Mouse (Mus musculus) urinary bladder, postnatal 25 days (tissue): ENCODE data around the gene Crlf1.
"Not testable (repeated sequence)": the region's sequence is repeated elsewhere in the genome, so short reads cannot be mapped to it uniquely, and the experiment has no call there.

Experiments used
- DNase-seq: peaks from one replicate; pipeline ENCODE4 v3.0.0; 2022; ENCODE audit warnings: low spot score

The Crlf1 gene

DNA sequence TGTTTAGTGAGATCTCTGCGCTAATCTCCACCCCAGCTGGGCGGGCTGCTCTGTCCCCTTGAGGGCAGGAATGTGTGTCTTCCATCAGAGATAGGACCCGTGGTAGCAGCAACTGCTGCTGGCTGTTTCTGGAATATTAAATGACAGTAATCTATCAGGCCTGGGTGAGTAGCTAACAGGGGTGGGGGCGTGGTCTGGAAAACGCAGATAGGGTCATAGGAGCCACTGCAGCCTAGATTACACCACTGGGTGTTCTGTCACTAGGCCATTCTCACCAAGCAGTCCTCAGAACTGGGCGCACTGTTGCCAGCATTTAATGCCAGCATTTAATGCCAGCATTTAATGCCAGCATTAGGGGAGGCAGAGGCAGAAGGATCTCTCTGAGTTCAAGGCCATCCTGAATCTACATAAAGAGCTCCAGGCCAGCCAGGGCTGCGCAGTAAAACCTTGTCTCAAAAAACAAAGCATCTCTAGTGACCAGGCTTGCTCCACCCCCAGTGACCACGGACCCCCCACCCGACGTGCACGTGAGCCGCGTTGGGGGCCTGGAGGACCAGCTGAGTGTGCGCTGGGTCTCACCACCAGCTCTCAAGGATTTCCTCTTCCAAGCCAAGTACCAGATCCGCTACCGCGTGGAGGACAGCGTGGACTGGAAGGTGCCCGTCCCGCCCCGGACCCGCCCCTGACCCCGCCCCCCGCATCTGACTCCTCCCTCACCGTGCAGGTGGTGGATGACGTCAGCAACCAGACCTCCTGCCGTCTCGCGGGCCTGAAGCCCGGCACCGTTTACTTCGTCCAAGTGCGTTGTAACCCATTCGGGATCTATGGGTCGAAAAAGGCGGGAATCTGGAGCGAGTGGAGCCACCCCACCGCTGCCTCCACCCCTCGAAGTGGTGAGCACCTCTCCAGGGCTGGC, 7.7 kb downstream of the Crlf1 start:
- DNase-seq = no peak

DNA sequence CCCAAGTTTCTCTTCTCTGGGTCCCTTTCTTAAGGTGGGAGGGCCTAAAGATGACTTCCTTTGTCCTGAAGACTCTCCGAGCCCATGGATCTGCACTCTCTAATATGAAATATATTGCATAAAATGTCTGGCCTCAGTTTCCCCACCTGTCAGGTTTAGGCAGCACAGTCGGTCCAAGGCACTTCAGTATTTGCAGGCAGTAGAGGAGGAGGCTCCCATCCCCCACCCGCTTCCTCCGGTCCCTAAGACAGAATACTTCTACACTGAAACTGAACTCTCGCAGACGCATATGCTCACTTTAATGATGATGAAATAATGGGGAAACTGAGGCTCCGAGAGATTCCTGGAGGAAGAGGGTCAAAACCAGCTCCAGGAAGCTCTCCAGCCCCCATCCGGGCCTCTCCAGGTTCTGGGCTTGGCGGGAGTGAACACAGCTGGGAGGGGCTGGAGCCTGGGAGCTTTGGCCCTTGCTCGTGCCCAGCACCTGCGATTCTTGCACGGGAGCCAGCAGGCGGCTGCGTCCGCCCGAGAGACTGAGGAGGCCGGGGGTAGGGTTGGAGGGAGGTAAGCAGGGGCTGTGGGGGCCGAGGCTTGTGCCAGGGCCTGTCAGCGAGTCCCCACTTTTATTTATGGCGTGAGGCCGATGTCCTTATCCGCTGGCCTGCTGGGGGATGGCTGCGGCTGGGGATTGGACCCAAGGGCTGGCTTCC, 9.0 kb downstream of the Crlf1 start:
- no peak for DNase-seq

DNA sequence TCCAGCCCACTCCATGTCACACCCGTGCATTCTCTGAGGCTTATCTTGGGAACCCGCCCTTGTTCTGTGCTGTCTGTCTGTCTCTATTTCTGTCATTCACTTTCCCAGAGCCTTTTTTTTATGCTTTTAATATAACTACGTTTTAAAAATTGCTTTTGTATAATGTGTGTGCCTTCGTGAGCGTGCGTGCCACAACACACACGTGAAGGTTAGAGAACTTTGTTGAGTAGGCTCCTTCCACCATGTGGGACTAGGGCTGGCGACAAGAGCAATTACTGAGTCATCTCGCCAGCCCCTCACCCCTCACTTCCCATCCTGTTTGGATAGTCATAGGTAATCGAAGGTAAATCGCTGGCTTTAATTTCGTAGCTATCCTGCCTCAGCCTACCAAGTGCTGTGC, 9.6 kb downstream of the Crlf1 start:
- DNase-seq = no peak

DNA sequence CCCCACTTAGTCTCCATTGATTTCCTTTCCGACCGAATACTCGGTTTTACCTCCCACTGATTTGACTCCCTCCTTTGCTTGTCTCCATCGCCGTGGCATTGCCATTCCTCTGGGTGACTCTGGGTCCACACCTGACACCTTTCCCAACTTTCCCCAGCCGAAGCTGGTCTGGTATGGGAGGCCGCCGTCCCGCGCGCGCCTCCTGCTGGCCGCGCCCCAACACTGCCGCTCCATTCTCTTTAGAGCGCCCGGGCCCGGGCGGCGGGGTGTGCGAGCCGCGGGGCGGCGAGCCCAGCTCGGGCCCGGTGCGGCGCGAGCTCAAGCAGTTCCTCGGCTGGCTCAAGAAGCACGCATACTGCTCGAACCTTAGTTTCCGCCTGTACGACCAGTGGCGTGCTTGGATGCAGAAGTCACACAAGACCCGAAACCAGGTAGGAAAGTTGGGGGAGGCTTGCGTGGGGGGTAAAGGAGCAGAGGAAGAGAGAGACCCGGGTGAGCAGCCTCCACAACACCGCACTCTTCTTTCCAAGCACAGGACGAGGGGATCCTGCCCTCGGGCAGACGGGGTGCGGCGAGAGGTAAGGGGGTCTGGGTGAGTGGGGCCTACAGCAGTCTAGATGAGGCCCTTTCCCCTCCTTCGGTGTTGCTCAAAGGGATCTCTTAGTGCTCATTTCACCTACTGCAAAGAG, 10.2 kb downstream of the Crlf1 start:
- peak; percentile 65 for DNase-seq

DNA sequence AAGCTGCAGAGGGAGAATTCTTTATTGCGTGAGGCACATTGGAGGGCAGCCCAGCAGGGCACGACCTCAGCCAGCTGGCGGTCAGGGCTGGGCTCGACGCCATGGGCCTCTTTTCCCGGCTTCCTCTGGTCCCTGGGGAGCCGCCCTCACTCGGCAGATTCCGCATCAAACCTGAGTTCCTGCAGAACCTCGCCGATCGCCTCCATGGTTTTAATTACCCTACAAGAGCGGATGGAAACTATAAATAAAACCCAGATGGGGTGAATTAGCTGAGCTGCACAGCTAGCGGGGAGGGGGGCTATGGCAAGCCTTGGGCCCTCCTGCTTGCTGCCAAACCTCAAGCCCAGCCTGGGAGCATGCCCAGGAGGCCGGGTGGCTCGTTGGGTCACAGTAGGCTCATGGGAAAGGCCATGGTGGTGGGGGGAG, 11.3 kb downstream of the Crlf1 start:
- no peak for DNase-seq

DNA sequence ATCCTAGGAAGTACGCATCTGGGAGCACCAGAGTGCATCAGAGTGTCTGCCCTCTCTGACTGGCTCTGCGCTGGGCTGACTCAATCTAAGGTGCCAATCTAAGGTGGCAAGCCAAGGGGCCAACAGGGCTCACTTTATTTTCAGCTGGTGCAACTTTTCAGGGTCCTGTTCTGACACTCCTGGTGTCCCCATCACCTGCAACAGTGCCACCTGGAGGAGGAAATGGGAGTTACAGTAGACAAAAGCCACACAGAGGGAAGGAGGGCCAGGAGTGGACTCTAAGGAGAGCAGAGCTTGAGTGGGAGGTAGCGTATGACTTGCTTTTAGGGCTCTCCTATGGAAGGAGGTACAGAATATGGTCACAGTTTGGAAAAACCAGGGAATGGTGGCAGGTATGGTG, 11.9 kb downstream of the Crlf1 start:
- DNase-seq = peak; percentile 80

DNA sequence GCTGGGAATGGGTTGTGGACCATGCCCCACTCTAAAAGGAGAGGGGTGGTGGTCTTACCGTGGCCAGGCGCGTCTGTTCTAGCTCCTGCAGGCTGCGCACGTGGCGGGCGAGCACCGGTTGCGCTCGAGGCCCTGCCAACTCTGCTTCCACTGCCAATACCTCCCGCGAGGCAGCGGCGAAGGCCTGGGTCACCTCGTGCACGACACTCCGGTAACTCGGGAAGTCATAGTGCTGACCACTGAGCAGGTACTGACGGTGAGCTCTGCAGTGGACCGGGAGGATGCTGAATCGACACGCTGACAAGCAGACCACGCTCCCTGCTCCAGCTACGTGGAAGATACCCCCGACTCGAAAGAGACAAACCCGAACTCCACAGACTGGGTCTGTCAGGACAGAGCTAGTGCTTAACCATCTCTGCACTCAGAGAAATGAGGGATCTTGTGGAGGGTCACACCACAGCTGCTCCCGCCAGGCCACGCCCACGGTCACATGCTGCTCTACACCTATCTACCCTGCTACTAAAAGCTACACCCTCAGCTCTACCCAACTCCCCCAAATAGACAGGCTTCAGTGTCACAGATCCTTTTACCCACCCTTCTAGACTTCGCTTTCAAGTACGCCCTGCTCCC, 12.9 kb downstream of the Crlf1 start:
- DNase-seq = no peak

DNA sequence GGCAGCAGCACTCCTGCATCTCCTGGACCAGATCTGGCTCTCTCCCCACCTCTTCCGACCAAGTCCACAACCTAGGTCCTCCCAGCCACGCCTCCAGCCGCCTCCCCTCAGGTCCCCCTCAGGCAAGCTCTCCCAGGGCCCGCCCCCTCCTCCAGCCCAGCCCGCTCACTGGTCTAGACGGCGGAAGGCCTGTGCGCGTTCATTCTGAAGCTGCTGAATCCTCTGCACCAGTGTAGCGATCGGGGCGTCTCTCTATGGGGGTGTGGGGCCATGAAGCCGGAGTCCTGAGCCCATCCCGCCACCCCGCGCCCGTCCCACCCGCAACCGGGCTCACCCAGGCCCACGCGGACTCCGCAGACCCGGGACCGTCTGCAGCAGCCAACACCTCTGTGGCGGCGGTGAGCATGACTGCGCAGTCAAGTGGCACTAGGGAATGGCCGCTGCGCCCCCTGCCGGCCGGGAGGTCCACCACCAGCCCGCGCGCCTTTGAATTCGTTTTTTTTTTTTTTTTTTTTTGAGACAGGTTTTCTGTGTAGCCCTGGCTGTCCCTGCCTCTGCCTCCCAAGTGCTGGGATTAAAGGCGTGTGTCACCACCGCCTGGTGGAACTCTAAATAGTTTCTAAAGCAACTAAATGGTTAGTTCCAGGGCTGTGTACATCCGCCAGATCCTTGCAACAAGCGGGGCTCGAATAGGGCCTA, 13.5 kb downstream of the Crlf1 start, which contains the start of gene Rex1bd:
Gene Rex1bd (minus strand): TSS at position 425 of the 699 bp plus-strand sequence.
- DNase-seq = peak; percentile 91

DNA sequence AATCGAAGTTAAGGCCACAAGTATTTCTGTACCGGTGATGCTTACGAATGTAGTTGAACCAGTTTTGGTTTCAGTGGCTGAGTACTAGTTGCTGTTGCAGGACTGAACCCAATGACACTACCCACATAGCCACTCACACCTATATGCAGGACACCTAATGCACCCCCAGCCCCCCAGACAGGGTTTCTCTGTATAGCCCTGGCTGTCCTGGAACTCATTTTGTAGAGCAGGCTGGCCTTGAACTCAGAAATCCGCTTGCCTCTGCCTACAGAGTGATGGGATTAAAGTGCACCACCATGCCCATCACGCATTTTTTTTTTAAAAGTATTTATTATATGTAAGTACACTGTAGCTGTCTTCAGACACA, 14.1 kb downstream of the Crlf1 start:
- DNase-seq = no peak

DNA sequence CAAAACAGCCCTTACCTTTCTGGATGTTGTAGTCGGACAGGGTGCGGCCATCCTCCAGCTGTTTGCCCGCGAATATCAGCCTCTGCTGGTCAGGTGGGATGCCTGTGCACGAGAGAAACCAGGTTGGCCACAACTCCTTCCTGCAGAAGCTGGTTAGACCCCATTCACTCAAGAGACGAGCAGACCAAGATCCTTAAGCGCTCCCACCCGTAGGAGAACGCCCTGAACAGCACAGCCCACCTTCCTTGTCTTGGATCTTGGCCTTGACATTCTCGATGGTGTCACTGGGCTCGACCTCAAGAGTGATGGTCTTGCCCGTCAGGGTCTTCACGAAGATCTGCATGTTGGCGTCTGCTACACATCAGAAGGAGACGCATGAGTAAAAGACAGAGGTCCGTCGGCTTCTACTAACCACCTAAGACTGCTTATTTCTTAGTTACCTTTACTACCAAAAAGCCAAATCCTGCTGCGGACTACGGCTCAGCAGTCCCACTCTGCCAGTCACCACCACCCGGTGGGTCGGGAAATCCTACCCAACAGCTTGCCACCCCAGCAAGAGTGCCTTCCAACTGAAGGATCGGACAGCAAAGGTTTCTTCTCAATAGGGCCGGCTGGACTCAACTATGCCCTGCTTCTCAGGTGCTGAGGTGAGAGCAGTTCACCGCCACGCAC, 16.5 kb downstream of the Crlf1 start:
- no peak for DNase-seq

DNA sequence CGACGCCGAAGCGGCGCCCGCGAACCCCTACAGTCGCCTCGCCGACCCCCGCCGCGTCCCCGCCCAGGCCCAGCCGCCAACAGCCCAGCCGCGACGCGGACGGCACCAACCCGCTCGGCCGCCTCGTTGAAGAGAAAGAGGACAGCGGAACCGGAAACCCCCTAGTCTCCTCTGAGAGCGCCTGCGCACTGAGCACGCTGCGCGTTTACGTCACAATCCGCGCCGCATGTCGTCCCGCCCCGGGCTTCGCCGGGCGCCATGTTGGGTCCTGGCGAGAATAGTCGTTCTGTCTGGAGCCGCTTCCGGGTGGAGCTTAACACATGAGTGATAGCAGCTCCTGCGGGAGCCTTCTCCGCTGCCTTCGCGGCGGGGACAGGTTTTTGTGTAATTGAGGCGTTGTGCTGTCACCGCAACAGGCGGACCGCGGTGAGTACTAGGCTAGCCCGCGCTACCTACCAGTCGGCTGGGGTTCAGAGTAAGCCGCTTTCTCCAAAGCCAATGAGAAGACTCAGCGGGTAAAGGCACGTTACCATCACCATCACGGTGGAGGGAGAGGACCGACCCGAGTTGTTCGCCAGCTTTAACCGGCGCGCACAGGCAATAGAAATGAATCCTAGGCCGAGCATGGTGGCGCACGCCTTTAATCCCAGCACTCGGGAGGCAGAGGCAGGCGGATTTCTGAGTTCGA, 17.4 kb downstream of the Crlf1 start, which contains the start of gene Uba52:
Gene Uba52 (minus strand): TSS at position 574 of the 688 bp plus-strand sequence.
- DNase-seq = peak; percentile 94

DNA sequence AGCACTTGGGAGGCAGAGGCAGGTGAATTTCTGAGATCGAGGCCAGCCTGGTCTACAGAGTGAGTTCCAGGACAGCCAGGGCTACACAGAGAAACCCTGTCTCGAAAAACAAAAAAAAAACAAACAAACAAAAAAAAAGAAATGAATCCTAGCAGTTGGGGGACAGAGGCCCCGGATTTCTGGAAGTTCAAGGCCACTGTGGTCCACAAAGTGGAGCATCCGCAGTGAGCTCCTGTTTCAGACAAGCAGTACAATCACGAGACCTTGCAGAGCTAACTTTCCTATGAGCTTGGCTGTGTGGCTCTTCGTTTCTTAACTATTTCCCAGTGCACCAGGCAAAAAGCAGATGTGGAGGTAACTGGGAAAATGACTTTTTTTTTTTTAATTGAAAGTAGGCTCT, 18.2 kb downstream of the Crlf1 start:
- DNase-seq = not testable (repeated sequence)

DNA sequence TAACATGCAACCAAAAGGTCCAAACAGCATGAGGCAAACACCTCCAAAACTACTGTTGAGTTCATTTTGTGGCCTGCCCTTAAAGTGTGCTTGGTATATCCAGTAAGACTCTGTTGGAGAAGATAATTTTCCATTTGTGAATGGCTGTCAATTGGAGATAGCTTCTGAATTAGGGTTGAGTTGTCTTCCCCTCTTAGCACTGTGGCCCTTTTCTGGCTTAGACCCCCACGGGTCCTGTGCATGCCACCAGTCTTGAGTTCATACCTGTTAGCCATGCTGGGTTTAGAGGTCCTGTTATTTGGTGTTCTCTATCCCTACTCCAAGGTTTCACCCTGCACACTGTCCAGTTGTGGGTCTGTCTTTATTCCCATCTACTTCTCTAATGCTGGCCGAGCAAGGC, 18.8 kb downstream of the Crlf1 start:
- no peak for DNase-seq

DNA sequence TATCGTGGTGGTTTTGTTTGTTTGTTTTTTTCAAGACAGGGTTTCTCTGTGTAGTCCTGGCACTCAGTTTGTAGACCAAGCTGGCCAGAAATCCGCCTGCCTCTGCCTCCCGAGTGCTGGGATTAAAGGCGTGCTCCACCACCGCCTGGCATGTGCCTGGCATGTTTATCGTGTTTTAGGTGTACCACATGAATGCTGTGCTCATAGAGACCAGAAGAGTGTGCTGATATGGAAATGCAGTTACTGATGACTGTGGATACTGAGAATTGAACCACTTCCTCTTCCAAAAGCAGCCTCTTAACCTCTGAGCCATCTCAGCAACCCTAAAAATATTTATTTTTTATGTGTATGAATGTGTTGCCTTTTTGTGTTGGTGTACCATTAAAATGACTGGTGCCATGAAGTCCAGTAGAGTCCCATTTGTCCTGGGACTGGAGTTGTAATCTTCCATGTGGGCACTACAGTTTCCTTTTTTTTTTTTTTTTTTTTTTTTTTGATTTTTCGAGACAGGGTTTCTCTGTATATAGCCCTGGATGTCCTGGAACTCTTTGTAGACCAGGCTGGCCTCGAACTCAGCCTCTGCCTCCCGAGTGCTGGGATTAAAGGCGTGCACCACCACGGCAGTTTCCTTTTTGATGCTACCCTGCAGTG, 19.4 kb downstream of the Crlf1 start:
- no peak for DNase-seq

DNA sequence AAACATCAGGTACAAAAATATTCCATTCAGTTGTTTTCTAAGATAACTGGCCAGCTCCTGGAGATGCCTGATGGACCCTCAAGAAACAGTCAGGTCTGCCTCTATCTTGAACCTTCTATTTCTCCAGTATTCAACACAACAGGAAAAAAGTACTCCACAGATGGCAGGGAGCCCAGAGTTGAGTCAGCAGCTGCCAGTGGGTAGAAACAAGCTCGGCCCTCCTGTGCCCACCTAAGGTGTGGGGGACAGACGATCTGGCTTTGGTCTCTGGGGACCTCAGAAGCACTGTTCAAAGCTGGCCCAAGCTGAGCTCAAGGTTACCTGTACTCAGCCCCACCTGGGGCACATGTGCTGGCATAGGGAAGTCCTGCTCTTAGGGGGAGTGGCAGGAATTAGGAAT, 20.5 kb downstream of the Crlf1 start:
- DNase-seq = no peak

DNA sequence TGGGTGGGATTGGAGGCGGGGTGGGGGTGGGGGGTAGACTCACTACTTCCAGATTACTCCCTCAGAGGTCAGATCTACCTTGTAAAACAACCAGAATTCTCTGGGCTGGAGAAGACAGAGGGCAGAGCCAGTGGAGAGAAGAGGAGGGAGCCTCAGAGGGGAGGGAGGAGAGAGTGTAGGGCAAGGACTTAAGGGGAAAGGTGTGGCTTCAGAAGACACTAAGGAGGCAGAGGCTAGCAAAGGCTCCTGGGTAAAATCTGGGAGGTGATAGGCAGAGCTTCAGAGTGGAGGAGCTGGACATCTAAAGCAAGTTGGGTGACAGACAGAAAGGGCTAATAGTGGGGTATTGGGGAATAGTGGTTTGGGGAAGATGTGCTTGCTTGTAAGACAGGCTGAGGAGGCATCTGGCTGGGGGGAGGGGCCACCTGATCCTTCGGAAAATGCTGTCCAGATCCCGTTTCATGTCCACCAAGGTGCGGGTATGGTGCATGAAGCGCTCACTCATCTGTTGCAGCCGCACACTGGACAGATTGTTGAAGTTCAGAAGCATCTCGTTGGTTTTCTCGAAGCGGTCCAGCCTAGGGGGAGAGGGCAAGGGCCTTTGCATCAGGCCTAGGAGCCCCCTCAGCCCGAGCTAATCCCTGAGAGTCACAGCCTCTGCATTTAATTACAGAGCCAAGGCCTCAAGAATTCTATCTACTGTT, 25.1 kb downstream of the Crlf1 start:
- no peak for DNase-seq

DNA sequence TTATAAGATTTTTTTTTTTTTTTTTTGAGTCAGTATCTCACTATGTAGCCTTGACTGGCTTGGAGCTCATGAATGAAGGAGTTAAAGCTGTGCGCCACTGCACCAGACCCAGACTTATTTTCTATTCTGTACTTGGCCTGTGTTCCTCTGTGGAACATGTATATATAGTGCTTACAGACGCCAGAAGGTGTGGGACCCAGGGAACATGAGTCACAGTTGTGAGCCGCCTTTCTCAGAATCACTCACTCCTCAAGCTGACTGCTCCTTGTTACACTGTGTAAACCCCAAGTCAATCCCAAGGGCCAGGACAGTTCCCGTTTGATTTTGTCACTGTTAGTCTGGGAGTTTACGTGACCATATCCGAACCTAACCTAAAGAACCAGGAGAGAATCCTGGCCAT, 26.1 kb downstream of the Crlf1 start:
- no peak for DNase-seq

DNA sequence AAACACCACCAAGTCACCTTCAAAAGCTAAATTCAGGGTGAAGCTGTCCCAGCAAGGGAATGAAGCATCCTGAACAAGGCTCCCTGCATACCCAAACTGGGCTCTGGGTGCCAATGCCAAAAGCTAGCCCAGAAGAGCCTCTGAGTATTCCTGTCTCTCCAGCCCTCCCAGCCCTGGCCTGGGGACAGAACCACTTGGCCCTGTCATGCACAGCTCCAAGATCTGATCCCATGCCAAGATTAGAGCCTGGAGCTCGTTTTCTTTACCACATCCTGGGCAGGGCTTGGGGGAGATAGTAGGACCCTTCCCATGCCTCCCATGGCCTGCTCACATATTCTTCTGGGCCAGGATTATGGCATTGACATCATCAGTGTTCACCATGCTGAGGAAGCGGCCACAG, 26.6 kb downstream of the Crlf1 start:
- DNase-seq = no peak
